Mouse (Mus musculus) kidney, adult 2 months (tissue): ENCODE data around the gene Zfp873.
"Not testable (repeated sequence)": the region's sequence is repeated elsewhere in the genome, so short reads cannot be mapped to it uniquely, and the experiment has no call there.

Experiments
- CTCF ChIP-seq: fragments of 200-500 bp; conservative IDR thresholded peaks from 2 replicates; pipeline ENCODE4 v1.5.1; 2011; ENCODE audit warnings: low read depth, mild to moderate bottlenecking, control low read depth, low read length, moderate library complexity, mixed read lengths; ENCODE audit not compliant: insufficient read depth, insufficient read length
- POLR2A ChIP-seq: fragments of 200-500 bp; IDR thresholded peaks from one replicate; pipeline ENCODE4 v1.6.1; 2011; ENCODE audit warnings: low read depth, low read length, control low read depth

DNA sequence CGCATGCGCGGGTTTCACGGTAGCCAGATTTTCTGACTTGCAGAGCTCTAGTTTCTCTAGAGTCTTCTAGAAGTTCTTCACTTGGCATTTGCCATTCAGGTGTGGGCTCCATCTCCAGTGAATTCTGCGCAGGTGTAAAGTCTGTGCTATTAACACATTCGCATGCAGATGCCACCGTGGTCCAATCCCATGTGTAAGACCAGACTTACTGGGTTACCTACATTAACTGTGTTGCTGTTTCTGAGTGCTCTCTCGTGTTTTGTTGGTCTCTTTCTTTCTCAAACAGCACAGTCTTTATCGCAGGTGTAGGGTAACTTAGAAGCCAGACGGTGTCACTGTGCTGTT lies 509 bp downstream of the Zfp873 start:
- not testable (repeated sequence) for TF ChIP-seq POLR2A, CTCF
